Mouse (Mus musculus) intestine, postnatal 0 days (tissue): ENCODE measurements at regions not wholly inside any gene's neighbourhood (a gene's known extent, or its start where the extent isn't known, plus 50 kb on each side); places are given as distances from the start of the nearest gene placed in this dataset.

ENCODE experiments used
- ATAC-seq: fragments of 200-750 bp; cut with Nextera tagmentation; 2 replicates; pipeline ENCODE4 v1.8.0; 2017; ENCODE audit warnings: mild to moderate bottlenecking, moderate TSS enrichment, moderate library complexity
- H3K27ac ChIP-seq: fragments of 300-500 bp; sonication (generic); 2 replicates; pipeline ENCODE4 v1.5.1; 2014; ENCODE audit warnings: mild to moderate bottlenecking, low read depth, low read length, moderate library complexity
- H3K27me3 ChIP-seq: fragments of 300-500 bp; sonication (generic); replicated peaks from 2 replicates; pipeline ENCODE4 v1.6.1; 2014; ENCODE audit warnings: low read length, mixed read lengths; ENCODE audit not compliant: control insufficient read depth, insufficient read depth
- H3K36me3 ChIP-seq: fragments of 300-500 bp; sonication (generic); 2 replicates; pipeline ENCODE4 v1.6.1; 2014; ENCODE audit warnings: mild to moderate bottlenecking, moderate library complexity; ENCODE audit not compliant: control insufficient read depth, insufficient read depth
- H3K4me1 ChIP-seq: fragments of 300-500 bp; sonication (generic); replicated peaks from 2 replicates; pipeline ENCODE4 v1.6.1; 2014; ENCODE audit warnings: antibody characterized with exemption, low read length, mixed read lengths; ENCODE audit not compliant: control insufficient read depth, insufficient read depth
- H3K4me2 ChIP-seq: fragments of 300-500 bp; sonication (generic); replicated peaks from 2 replicates; pipeline ENCODE4 v1.6.1; 2014; ENCODE audit warnings: low read depth, mild to moderate bottlenecking, moderate library complexity
- H3K4me3 ChIP-seq: fragments of 300-500 bp; sonication (generic); 2 replicates; pipeline ENCODE4 v1.5.1; 2014; ENCODE audit warnings: low read depth, low read length
- H3K9ac ChIP-seq: fragments of 300-500 bp; sonication (generic); 2 replicates; pipeline ENCODE4 v1.6.1; 2014; ENCODE audit warnings: mild to moderate bottlenecking, low read depth, low read length
- H3K9me3 ChIP-seq: fragments of 300-500 bp; sonication (generic); 2 replicates; pipeline ENCODE4 v1.6.1; 2016; ENCODE audit warnings: mixed run types; ENCODE audit not compliant: control insufficient read depth
- CTCF ChIP-seq: sonication (generic); IDR thresholded peaks from 2 replicates; pipeline ENCODE4 v1.5.1; 2016; ENCODE audit warnings: low read depth, mild to moderate bottlenecking, control low read depth, antibody characterized with exemption, moderate library complexity
- WGBS: fragments of 180-500 bp; shearing (Covaris S2); extraction: QIAGEN DNeasy Blood & Tissue Kit; methylation state at CpG from one replicate; pipeline ENCODE4 v1.1.7; 2014; 5-methylcytosine and 5-hydroxymethylcytosine counted together

- Histone ChIP-seq H3K4me1 (no peaks in the 10 kb centered on the region), H3K36me3 (no peaks in the 10 kb centered on the region), H3K27me3 (no peaks in the 10 kb centered on the region), H3K9me3 (no peaks in the 10 kb centered on the region), H3K4me2 (no peak overlapping the region), H3K27ac (no peak overlapping the region), H3K4me3 (no peak overlapping the region), H3K9ac (no peak overlapping the region)
- 73% methylated on average over 1 of the region's 1 CpGs for WGBS
- TF ChIP-seq CTCF, result no peak
- ATAC-seq, result no peak
Measured at GRCm38 (mm10) chr2:148585721-148586335, 86.6 kb upstream of the Nxt1 start.

GRCm38 (mm10) chr2:148582208-148582607 is 90.2 kb upstream of the Nxt1 start:
- Histone ChIP-seq H3K9ac (no peak overlapping the region), H3K4me1 (no peaks in the 10 kb centered on the region), H3K9me3 (no peaks in the 10 kb centered on the region), H3K27me3 (no peaks in the 10 kb centered on the region), H3K4me2 (no peak overlapping the region), H3K36me3 (no peaks in the 10 kb centered on the region), H3K27ac (no peak overlapping the region), H3K4me3 (no peak overlapping the region)
- no peak for TF ChIP-seq CTCF
- 83% methylated on average over 1 of the region's 1 CpGs for WGBS
- ATAC-seq, result no peak

- Histone ChIP-seq H3K4me1 (no peaks in the 10 kb centered on the region), H3K9me3 (no peaks in the 10 kb centered on the region), H3K4me2 (no peak overlapping the region), H3K4me3 (no peak overlapping the region), H3K9ac (no peak overlapping the region), H3K27me3 (no peaks in the 10 kb centered on the region), H3K36me3 (no peaks in the 10 kb centered on the region), H3K27ac (no peak overlapping the region)
- 73% methylated on average over 4 of the region's 4 CpGs for WGBS
- no peak for ATAC-seq
- no peak for TF ChIP-seq CTCF
Measured at GRCm38 (mm10) chr2:148581666-148582065, 90.7 kb upstream of the Nxt1 start.

GRCm38 (mm10) chr2:148580286-148580966 is 92.0 kb upstream of the Nxt1 start:
- Histone ChIP-seq H3K27ac (no peak overlapping the region), H3K9ac (no peak overlapping the region), H3K36me3 (no peaks in the 10 kb centered on the region), H3K27me3 (no peaks in the 10 kb centered on the region), H3K4me3 (no peak overlapping the region), H3K4me1 (no peaks in the 10 kb centered on the region), H3K9me3 (no peaks in the 10 kb centered on the region), H3K4me2 (no peak overlapping the region)
- WGBS, result 41% methylated on average over 7 of the region's 7 CpGs
- TF ChIP-seq CTCF, result peak; percentile 86
- ATAC-seq, result no peak

GRCm38 (mm10) chr2:148579564-148579963 is 92.8 kb upstream of the Nxt1 start:
- Histone ChIP-seq H3K4me1 (no peaks in the 10 kb centered on the region), H3K4me3 (no peak overlapping the region), H3K9me3 (no peaks in the 10 kb centered on the region), H3K27ac (no peak overlapping the region), H3K27me3 (no peaks in the 10 kb centered on the region), H3K9ac (no peak overlapping the region), H3K36me3 (no peaks in the 10 kb centered on the region), H3K4me2 (no peak overlapping the region)
- ATAC-seq, result no peak
- TF ChIP-seq CTCF, result no peak
- WGBS, result 41% methylated on average over 2 of the region's 2 CpGs

GRCm38 (mm10) chr2:148579027-148579426 is 93.4 kb upstream of the Nxt1 start:
- H3K27me3 ChIP-seq, result no peaks in the 10 kb centered on the region
- H3K4me2 ChIP-seq, result no peak overlapping the region
- no peak overlapping the region for H3K9ac ChIP-seq
- H3K36me3 ChIP-seq, result no peaks in the 10 kb centered on the region
- 82% methylated on average over 5 of the region's 5 CpGs for WGBS
- H3K9me3 ChIP-seq, result no peaks in the 10 kb centered on the region
- TF ChIP-seq CTCF, result no peak
- H3K4me1 ChIP-seq, result no peaks in the 10 kb centered on the region
- no peak for ATAC-seq
- no peak overlapping the region for H3K27ac ChIP-seq
- H3K4me3 ChIP-seq, result no peak overlapping the region
